Mouse (Mus musculus): ENCODE measurements around the gene Man2a1. TPM values are rescaled to one million over a fixed set of nuclear protein-coding genes. Genes with fewer than 3 reads are reported as not detected.

Gene Man2a1
- polyA plus RNA-seq, 1 experiment: 12.5 TPM

GRCm38 (mm10) chr17:64689614-64690013, 89.1 kb downstream of the Man2a1 start:
- Histone ChIP-seq H3ac (ENCODE audit: control insufficient read depth, insufficient read length, low read depth) (no peak overlapping the region), H3K4me3 (ENCODE audit: insufficient read depth, poor library complexity, severe bottlenecking) (no peak overlapping the region), H3K79me2 (ENCODE audit: control insufficient read depth, insufficient read depth) (no peaks in the 10 kb centered on the region), H3K36me3 (ENCODE audit: control insufficient read depth, insufficient read depth) (peaks cover 51% of the 10 kb centered on the region), H3K79me3 (ENCODE audit: low read depth) (no peaks in the 10 kb centered on the region), H3K27me3 (ENCODE audit: control insufficient read depth, insufficient read depth, insufficient read length) (no peaks in the 10 kb centered on the region)
- TF ChIP-seq CTCF (IDR thresholded peaks at IDR 0.05; ENCODE audit: control insufficient read depth, insufficient read depth, insufficient read length) (no peak), MAX (IDR thresholded peaks at IDR 0.05) (no peak), FOSL1 (IDR thresholded peaks at IDR 0.05; ENCODE audit: insufficient read depth, low read length, poor library complexity, severe bottlenecking) (no peak), USF1 (IDR thresholded peaks at IDR 0.05; ENCODE audit: low read depth) (no peak), CEBPB (IDR thresholded peaks at IDR 0.05; ENCODE audit: low read depth) (no peak), MYOD1 (IDR thresholded peaks at IDR 0.05; ENCODE audit: control insufficient read depth, insufficient read length, low read depth) (no peak), MYOG (IDR thresholded peaks at IDR 0.05; ENCODE audit: control insufficient read depth, extremely low read depth, insufficient read length) (no peak)

DNA sequence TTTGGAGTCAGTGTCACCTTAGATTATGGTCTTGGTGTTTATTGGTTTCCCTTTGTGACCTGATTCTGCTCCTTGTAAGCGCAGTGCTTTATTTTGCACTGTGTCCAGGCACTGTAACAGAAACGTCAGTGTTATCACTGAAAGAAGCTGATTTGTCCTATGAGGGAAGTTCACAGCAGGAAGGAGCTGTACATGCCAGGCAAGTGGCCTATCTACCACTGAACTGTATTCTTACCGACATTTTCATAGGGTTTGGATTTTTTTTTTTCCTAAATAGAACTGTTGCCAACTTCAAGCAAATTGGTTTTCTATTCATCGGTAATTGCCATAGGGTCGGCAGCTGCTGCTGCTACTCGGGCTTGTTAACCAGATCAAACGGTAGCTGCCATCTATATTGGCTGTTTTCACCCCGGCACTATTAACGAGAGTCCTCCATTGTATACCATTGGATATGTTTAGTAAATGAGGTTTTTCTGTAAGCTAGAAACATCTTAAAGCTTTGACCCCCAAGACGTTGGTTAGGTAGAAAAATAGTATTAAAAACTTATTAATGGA, 96.8 kb downstream of the Man2a1 start:
- TF ChIP-seq CEBPB (IDR thresholded peaks at IDR 0.05; ENCODE audit: low read depth) (no peak), USF1 (IDR thresholded peaks at IDR 0.05; ENCODE audit: low read depth) (no peak), FOSL1 (IDR thresholded peaks at IDR 0.05; ENCODE audit: insufficient read depth, low read length, poor library complexity, severe bottlenecking) (no peak), MAX (IDR thresholded peaks at IDR 0.05) (no peak), CTCF (IDR thresholded peaks at IDR 0.05; ENCODE audit: control insufficient read depth, insufficient read depth, insufficient read length) (no peak), MYOD1 (IDR thresholded peaks at IDR 0.05; ENCODE audit: control insufficient read depth, insufficient read length, low read depth) (no peak), MYOG (IDR thresholded peaks at IDR 0.05; ENCODE audit: control insufficient read depth, extremely low read depth, insufficient read length) (no peak)
- no peaks in the 10 kb centered on the region for H3K79me2 ChIP-seq (ENCODE audit: control insufficient read depth, insufficient read depth)
- no peaks in the 10 kb centered on the region for H3K79me3 ChIP-seq (ENCODE audit: low read depth)
- H3K27me3 ChIP-seq (ENCODE audit: control insufficient read depth, insufficient read depth, insufficient read length): no peaks in the 10 kb centered on the region
- peaks cover 12% of the 10 kb centered on the region for H3K36me3 ChIP-seq (ENCODE audit: control insufficient read depth, insufficient read depth)
- no peak overlapping the region for H3K4me3 ChIP-seq (ENCODE audit: insufficient read depth, poor library complexity, severe bottlenecking)
- no peak overlapping the region for H3ac ChIP-seq (ENCODE audit: control insufficient read depth, insufficient read length, low read depth)

DNA sequence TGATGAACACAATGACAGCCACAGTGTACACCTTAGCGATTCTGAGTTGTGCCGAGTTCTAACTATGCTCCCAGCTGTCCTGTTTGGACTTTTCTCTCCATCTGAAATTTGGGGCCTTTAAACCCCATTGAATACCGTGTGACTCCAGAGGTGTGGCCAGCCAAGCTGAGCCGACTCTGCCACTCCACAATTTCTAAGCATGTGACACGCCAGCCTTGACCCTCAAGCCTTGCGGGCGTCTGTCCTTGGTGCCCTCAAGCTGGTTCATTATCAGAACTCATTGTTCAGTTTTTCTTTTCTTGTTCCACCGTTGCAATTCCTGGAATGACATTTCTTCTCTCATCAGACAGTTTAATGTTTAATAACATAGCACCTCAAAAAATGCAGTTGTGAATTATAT, 98.0 kb downstream of the Man2a1 start:
- Histone ChIP-seq H3K79me2 (ENCODE audit: control insufficient read depth, insufficient read depth) (no peaks in the 10 kb centered on the region), H3ac (ENCODE audit: control insufficient read depth, insufficient read length, low read depth) (no peak overlapping the region), H3K36me3 (ENCODE audit: control insufficient read depth, insufficient read depth) (peaks cover 12% of the 10 kb centered on the region), H3K27me3 (ENCODE audit: control insufficient read depth, insufficient read depth, insufficient read length) (no peaks in the 10 kb centered on the region), H3K4me3 (ENCODE audit: insufficient read depth, poor library complexity, severe bottlenecking) (no peak overlapping the region), H3K79me3 (ENCODE audit: low read depth) (no peaks in the 10 kb centered on the region)
- TF ChIP-seq USF1 (IDR thresholded peaks at IDR 0.05; ENCODE audit: low read depth) (no peak), MYOD1 (IDR thresholded peaks at IDR 0.05; ENCODE audit: control insufficient read depth, insufficient read length, low read depth) (no peak), MAX (IDR thresholded peaks at IDR 0.05) (no peak), CEBPB (IDR thresholded peaks at IDR 0.05; ENCODE audit: low read depth) (no peak), CTCF (IDR thresholded peaks at IDR 0.05; ENCODE audit: control insufficient read depth, insufficient read depth, insufficient read length) (no peak), FOSL1 (IDR thresholded peaks at IDR 0.05; ENCODE audit: insufficient read depth, low read length, poor library complexity, severe bottlenecking) (no peak), MYOG (IDR thresholded peaks at IDR 0.05; ENCODE audit: control insufficient read depth, extremely low read depth, insufficient read length) (no peak)

DNA sequence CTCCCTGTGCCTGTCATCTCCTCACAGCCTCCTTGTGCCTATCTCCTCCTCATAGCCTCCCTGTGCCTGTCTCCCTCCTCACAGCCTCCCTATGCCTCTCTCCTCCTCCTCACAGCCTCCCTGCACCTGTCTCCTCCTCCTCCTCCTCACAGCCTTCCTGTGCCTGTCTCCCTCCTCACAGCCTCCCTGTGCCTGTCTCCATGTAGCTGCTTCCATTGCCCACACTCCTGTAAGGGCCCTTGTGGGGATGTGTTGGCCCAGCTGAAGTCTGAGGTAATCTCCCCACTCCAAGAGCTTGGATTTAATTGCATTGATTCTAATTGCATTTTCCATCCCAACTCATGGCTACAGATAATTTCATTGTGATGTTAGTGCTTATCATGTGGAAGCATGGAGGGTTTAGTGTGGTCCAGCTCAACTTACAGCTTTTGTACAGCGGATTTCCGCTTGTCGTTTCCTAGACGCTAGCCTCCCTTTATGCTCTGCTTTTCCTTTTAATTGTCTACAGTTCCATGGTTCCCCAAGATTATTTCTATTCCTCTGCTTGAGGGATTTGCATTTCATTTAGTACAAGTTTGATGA, 103.2 kb downstream of the Man2a1 start:
- H3K27me3 ChIP-seq (ENCODE audit: control insufficient read depth, insufficient read depth, insufficient read length): no peaks in the 10 kb centered on the region
- TF ChIP-seq USF1 (IDR thresholded peaks at IDR 0.05; ENCODE audit: low read depth): no peak
- no peak for TF ChIP-seq CTCF (IDR thresholded peaks at IDR 0.05; ENCODE audit: control insufficient read depth, insufficient read depth, insufficient read length)
- TF ChIP-seq FOSL1 (IDR thresholded peaks at IDR 0.05; ENCODE audit: insufficient read depth, low read length, poor library complexity, severe bottlenecking): no peak
- TF ChIP-seq MAX (IDR thresholded peaks at IDR 0.05): no peak
- TF ChIP-seq MYOG (IDR thresholded peaks at IDR 0.05; ENCODE audit: control insufficient read depth, extremely low read depth, insufficient read length): no peak
- no peak for TF ChIP-seq CEBPB (IDR thresholded peaks at IDR 0.05; ENCODE audit: low read depth)
- no peak for TF ChIP-seq MYOD1 (IDR thresholded peaks at IDR 0.05; ENCODE audit: control insufficient read depth, insufficient read length, low read depth)
- H3K79me3 ChIP-seq (ENCODE audit: low read depth): no peaks in the 10 kb centered on the region
- H3K79me2 ChIP-seq (ENCODE audit: control insufficient read depth, insufficient read depth): no peaks in the 10 kb centered on the region
- peaks cover 5% of the 10 kb centered on the region for H3K36me3 ChIP-seq (ENCODE audit: control insufficient read depth, insufficient read depth)
- no peak overlapping the region for H3K4me3 ChIP-seq (ENCODE audit: insufficient read depth, poor library complexity, severe bottlenecking)
- H3ac ChIP-seq (ENCODE audit: control insufficient read depth, insufficient read length, low read depth): no peak overlapping the region

- Histone ChIP-seq H3K36me3 (ENCODE audit: control insufficient read depth, insufficient read depth) (peaks cover 14% of the 10 kb centered on the region), H3K4me3 (ENCODE audit: insufficient read depth, poor library complexity, severe bottlenecking) (no peak overlapping the region), H3K79me2 (ENCODE audit: control insufficient read depth, insufficient read depth) (no peaks in the 10 kb centered on the region), H3ac (ENCODE audit: control insufficient read depth, insufficient read length, low read depth) (no peak overlapping the region), H3K27me3 (ENCODE audit: control insufficient read depth, insufficient read depth, insufficient read length) (no peaks in the 10 kb centered on the region), H3K79me3 (ENCODE audit: low read depth) (no peaks in the 10 kb centered on the region)
- no peak for TF ChIP-seq CTCF (IDR thresholded peaks at IDR 0.05; ENCODE audit: control insufficient read depth, insufficient read depth, insufficient read length)
- no peak for TF ChIP-seq FOSL1 (IDR thresholded peaks at IDR 0.05; ENCODE audit: insufficient read depth, low read length, poor library complexity, severe bottlenecking)
- no peak for TF ChIP-seq MYOD1 (IDR thresholded peaks at IDR 0.05; ENCODE audit: control insufficient read depth, insufficient read length, low read depth)
- no peak for TF ChIP-seq MAX (IDR thresholded peaks at IDR 0.05)
- TF ChIP-seq MYOG (IDR thresholded peaks at IDR 0.05; ENCODE audit: control insufficient read depth, extremely low read depth, insufficient read length): no peak
- no peak for TF ChIP-seq USF1 (IDR thresholded peaks at IDR 0.05; ENCODE audit: low read depth)
These were observed 107.0 kb downstream of the Man2a1 start for GRCm38 (mm10) chr17:64707529-64707928.

Data from C2C12 (cell line).